Mouse (Mus musculus) gastrocnemius, postnatal 25 days (tissue): ENCODE data around the gene Met. TPM values are rescaled to one million over a fixed set of nuclear protein-coding genes. Genes with fewer than 3 reads are reported as not detected.

Experiments
- DNase-seq: peaks from one replicate; pipeline ENCODE4 v3.0.0; 2022
- total RNA-seq, 2 experiments: library from RNA; stranded (reverse); gene quantifications; 1 replicate in 1 of 2; 2 replicates in 1 of 2; pipeline ENCODE4 v1.2.3; 2021

Gene Met
- total RNA-seq, 2 experiments from 2014 or later = 7.1 to 15.6 TPM

DNA sequence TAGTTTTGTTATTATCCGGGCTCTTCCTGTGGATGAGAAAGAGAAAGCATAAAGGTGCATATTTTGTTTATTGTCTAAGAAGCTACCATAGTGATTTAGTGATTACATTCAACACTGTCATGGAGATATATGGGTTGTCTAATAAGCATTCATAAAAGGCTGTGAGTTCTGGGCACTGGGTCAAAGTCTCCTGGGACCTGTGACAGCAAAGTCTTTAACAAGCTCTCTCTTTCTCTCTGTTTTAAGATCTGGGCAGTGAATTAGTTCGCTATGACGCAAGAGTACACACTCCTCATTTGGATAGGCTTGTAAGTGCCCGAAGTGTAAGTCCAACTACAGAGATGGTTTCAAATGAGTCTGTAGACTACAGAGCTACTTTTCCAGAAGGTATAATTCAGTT, 85.2 kb downstream of the Met start:
- DNase-seq = no peak

DNA sequence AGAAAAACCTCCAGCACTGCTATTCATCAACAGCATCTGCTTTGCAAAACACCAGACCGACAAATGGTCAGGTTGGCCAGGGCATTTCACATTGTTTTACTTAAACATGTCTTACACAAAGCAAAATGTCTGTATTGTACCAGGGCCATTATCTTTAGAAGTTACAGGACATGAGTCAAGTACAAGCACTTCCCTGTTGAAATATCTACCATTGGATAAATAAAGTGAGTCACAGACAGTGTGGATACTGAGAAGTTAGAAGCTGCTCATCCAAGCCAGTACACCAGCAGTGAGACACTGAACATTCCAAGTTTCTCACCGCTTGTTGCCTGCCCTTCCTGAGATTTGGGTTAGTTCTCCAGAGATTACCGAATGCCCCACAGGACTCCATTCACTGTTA, 86.0 kb downstream of the Met start:
- no peak for DNase-seq

DNA sequence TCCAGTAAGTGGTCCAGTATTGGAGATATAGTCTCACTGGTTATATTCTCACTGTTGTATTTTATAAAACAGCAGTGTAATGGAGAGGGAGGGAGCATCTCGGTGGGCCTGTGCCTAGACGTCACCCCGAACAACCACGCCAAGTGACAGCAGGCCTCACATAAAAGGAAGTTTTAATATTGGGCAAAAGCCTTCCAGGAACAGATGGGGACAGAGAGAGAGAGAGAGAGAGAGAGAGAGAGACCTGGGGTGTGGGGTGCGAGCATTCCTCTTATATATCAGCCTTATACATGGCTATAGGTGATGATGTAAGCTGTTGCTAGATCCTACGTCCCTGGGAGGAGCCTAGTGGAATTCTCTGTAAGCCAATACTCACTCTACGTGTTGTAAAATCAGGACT, 90.7 kb downstream of the Met start:
- DNase-seq = no peak

DNA sequence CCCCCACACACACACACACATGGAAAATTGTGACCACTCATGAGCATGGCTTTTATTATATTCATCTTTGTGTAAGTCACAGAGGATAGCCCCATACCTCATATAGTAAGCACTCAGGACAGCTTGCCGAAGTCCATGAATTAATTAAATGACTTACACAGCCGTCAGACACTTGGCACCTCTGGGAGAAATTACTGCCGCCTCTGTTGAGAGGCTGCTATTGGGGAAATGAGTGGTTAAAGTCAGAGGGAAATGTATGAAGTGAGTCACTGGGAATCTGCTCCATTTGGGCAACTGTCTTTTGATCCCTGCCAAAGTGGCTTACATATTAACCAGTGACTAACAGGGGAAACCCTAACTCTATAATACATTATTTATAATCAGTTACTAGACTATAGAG, 91.2 kb downstream of the Met start:
- no peak for DNase-seq

DNA sequence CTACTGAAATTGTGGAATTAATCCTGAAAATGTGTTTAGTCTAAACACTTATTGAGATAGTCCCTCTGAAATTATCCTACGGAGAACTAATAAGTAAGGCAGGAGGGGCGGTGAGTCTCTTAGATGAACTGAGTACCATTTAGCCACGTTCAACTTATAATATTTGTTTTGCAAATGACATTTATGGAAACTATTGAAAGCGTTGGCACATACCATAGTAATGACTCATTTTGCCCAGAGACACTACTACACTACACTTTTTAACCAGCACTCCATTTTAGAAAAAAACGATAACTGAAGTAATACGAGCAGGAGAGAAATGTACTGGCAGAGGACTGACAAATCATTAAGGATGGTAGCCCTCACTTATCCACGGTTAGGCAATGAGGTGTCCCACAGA, 92.1 kb downstream of the Met start:
- no peak for DNase-seq

DNA sequence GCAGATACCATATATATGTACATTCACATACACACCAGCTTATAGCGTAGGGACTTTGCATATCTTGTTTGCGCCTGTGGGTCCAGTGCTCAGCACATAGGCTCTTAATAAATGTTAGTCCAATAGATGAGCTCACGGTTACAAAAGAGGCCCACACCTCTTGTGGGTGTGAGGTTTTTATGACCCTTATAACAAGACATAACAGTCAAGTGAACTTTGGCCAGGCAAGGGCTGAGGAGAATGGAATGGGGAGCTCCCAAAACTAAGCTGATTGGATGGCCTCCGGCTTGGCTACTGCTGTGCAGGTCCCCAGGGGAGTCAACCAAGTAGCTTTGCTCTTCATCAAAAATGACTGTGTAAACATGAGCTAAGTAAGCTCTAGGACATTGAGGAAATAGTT, 96.1 kb downstream of the Met start:
- peak; percentile 48 for DNase-seq

DNA sequence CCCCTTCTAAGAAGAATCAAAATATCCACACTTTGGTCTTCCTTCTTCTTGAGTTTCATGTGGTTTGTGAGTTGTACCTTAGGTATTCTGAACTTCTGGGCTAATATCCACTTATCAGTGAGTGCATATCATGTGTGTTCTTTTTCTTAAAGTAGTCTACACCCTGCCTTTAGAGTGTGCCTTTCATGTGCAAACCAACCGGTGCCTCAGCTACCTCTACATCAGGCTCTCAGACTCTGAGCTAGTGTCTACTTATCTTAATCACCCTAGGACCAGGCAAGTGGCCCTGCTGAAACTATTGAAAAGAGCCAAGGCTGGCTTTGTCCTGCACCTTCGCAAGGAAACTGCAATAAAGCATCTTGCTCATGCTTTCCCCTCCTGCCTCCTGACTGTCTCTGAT, 97.7 kb downstream of the Met start:
- DNase-seq = no peak

DNA sequence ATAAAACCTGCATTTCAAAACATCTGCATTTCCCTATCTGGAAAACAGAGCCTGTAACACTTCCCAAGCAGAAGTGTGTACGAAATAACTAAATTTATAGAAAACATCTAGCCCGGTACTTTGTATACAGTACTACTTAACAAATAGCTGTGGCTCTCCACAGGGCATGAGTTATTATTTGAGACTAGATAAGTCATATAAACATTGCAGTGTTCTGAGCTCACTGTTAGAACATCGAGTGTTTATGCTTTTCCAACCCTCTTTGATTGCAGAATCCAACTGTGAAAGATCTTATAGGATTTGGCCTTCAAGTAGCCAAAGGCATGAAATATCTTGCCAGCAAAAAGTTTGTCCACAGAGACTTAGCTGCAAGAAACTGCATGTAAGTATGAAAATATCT, 98.3 kb downstream of the Met start:
- no peak for DNase-seq

DNA sequence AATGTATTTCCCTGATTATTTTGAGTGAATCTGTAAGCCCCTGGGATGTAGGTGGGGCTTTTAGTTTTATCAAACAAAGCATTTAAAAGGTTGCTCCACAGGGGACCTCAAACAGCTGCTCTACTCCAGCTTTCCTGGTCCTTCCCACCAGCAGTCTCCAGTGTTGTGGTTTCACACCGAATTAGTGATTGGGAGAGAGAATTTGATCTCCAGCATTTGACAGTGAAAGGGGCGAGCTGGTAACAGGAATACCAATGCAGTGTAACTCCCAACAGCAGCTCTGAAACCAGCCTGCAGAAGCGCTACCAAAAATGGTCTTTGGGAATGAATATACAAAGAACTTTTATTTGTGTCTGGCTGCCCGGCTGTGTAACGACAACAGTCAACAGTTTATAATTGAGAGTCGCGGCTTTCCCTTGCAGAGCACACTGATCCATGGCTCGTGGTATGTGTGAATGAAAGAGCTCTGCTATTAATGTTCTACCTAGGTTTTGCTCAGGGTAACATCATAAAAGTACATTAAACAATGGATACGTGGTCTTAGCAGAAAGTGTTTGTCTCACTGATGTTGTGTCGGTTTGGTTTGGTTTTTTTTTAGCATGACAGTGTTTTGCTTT, 99.0 kb downstream of the Met start:
- no peak for DNase-seq

DNA sequence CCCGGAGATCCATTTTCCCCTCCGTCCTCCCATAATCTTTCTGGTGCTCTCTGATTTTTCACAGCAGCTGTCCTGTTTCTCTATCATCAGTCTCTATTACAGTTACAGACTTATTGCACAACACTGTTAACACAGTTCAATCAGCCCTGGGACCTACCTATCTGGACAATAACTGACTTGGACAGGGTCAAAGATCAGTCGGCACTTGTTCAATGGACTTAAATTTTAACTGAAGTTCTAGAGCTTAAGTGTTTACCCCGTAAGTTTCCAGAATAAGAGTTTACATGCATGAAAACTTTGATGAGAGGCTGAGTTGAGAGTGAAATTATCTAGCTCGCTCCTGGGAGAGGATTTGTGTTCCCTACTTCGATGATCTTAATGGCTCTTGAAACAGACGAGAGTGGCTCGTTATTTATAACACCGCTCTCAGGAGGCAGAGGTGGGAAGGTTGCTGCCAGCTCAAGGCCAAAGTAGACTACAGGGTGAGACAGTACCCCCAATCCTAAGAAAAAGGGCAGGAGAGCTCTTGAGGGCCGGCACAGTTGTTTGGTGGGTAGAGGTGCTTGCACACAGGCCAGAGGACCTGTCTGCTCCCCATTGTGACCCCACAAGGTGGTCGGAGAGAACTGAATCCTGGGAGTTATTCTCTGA, 105.2 kb downstream of the Met start:
- no peak for DNase-seq

DNA sequence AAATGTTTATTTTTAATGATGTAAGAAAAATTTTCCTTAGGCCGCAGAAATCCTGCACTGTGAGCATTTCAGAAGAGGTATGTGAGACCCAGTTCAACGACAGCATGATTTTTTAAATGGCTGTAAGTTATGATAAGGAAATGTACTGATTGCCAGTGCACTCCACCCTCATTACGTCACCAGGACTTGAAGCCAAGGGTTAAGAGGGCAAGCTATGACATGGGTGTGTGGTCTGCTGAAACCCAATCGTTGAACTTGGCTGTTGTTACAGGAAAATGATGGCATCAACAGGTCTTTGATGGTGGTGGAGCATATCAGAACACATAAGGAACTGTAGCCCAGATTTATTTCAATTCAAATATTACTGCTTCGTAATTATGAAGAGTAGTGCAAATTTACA, 109.6 kb downstream of the Met start:
- no peak for DNase-seq

DNA sequence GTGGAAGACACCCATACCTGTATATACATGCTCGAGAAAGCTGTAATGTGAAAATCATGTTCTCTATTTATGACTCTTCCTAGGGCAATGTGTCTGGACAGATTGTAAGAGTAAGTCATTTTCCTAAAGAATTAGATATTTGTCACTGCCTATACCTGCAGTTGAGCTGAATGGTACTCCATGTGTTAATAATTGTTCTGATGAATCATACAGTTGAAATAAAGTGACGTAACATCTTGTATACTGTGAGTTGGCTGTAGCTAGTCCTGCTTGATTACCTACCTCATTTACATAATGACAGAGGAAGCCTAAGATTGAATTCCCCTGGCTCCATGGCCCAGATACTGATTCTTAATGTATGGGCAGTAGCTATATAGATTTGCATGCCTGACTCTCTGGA, 110.1 kb downstream of the Met start:
- DNase-seq = no peak

DNA sequence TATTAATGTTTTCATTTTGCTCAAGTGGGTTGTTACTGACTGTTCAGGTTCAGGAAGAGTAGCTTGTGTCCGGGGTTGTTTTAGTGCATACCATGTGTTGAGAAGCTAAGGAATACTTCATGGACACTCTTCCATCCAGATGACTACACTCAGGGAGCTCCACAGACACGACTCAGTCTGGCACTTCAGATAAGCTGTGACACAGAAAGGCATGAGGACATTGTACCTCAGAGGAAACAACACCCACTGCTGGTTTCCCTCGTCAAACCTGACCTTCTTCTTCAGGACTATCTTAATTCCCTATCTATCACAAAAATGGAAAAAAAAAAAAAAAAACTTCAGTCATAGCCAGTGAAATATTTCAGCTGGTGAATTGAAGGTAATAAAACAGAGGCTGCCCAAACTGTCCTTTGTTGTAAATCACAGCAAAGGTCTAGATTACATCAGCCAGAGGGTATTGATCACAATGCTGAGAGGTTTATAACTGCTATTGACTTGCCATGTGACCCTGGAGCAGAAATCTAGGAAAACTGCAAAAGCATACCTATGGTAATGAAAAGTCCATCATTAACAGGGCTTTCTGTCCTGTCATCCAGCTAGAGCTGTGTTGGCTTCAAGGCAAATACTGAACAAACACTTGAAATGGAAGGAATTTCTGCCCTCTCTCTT, 114.6 kb downstream of the Met start:
- DNase-seq = no peak

DNA sequence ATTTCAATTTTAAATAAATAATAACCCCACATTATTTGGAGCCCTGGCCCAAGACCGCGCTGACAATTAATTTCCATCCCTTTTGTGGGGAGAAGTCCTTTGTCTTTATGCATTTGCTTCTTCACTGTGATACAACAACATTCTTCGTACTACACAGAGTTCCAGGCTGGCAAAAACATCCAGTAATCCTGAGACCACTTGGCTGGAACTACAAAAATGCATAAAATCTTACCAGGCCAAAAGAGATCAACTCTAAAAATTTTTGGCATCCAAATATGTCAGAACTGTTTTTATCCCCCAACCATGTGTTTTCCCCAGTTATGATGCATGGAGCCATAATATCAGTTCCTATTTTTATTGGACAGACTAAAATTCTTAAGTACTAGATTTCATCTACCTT, 116.7 kb downstream of the Met start:
- no peak for DNase-seq

DNA sequence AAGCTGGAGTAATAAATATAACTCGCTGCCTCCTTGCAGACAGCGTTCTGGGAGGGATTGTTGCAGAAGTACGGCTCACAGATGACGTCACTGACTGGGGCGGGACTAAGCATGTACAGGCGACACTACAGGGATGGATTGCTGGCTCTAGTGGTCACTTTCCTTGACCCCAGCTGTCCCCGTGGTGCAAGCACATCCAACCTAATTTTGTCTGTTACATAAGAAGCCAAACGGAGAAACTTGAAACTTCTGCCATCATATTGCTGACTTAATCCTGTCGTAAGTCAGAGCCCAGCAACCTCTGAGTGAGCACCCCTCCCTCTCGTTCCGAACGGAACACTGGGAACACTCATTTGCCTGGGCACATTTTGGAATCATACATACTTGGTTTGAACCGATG, 120.4 kb downstream of the Met start:
- DNase-seq = peak; percentile 89

DNA sequence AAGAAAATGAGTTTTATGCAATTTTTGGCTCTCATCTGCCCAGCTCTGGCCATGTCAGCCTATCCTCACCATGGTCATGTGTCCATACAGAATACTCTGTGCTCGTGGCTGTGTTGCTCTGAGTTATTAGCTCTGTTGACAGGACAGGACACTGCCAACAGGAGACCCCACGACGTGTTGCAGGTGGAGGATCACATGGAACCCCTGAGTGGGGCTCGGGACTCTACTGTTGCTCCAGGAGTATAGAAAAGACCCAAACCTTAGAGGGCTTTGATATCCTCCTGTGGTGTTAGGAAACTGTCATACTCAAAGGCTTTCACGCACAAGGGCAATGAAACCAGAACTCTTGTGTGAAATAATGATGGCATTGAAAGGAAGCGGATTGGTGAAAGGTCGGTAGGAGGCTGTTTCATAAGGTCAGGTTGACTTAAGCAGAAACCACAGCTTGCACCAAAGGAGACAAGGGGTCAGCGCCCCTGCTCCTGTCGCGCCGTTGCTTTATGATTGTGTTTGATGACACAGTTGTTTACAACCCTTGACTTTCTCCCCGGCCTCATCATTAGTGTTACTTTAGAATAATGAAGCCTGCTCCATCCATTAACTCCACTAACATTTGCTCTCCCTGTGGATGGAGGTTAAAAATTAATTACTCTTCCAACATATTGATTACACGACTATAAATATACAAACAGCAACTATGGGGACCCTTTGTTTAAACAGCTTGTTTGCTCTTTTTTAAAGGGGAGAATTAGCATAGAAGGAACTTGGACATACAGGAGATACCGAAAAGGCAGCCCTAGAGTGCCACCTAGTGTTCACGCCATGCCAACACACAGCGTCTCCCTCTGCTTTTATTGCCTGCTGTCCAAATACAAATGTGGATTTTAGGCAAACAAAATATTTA, 125.7 kb downstream of the Met start:
- DNase-seq = peak; percentile 31

DNA sequence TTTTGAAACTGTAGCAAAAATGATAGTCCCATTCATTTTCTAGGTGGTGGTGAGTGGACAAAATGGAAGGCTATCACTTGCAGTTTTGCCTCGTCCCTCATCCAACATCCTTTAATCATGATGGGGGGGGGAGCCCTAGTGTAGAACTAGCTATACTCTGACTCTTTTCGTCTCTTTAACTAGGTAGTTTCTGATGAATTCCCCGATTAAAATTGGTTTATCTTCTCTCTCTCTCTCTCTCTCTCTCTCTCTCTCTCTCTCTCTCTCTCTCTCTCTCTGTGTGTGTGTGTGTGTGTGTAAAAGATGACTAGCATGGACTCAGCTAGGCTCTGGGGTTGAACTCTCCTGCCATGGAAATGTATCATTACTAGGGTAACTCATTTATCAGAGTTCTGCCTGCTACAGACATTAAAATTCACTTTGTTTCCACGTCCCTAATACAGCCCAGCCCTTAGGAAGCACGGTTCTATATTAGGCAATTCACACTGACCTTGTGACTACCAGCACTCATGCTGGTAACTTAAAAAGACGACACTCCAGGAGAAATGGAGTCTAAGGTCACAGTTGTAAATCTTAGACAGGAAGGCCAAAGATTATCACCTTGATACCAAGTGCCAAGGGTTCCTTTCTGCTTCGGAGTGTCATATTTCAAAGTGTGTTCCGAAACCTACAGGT, 126.5 kb downstream of the Met start:
- DNase-seq = no peak

DNA sequence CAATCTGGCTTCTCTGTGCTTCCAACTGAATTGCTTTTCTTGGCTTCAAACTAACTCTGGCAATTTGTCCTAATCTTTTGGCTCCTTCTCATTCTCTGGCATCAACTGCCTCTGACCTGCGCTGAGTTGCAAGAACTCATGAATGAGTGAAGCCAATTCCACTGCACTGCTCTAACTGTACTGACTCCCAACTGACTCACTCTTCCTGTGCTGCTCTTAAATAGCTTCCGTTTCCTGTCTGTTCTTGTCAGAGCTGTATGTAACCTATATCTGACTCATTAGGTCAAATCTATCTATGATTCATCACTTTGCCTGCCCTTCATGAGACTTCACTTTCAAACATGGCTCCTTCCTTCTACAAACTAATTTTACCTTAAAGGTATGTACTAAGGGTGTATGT, 130.4 kb downstream of the Met start:
- DNase-seq = no peak

DNA sequence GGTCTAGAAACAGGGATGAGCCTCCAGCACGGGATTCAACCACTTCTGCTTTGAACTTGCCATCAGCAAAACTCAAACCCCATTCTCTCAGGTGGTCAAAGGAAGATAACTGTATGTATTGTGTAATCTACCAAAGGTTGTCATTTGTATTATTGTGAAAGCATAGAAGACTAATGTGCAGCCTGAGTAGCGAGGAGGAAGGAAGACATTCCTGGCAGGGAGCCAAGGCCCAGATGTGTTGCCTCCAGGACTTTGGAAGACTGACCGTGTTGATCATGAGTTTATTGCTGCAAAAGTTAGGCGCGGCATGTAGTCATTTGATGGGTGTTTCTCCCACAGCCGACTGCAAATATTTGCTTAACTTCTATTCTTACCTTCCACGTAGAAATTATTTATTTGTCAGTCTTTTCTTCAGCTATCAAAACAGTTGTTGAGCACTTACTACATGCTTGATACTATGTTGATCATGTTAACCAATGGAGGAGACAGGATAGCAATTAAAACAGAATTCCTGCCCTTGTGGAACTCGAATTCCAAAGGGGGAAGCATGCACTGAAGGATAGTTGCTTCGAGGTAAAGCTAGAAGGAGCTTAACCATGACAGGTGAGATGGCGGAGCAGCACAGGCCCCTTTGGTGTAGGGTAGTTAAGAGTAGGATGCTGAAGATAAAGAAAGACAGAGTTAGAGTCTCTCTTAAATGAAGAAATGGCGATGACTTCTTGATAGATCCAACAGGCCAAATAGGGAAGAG, 132.3 kb downstream of the Met start:
- DNase-seq = no peak

DNA sequence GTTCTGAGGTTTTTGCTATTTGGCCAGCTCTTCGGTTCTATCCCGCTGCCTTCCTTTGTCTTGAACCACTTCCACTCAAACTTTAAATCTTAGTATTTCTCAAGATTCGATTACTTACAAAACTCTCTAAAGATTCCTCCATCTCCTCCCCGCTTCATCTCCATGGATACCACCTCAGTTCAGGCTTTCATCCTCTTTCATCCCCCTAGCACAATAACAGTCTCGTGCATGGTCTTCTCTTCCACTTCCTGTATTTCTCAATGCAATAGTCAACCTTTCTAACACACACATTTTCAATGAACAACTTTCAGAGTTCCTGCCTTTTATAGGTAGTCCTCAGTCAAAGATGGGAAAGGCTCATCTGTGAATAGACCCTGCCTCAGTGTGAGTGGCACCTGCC, 135.8 kb downstream of the Met start:
- DNase-seq = no peak

DNA sequence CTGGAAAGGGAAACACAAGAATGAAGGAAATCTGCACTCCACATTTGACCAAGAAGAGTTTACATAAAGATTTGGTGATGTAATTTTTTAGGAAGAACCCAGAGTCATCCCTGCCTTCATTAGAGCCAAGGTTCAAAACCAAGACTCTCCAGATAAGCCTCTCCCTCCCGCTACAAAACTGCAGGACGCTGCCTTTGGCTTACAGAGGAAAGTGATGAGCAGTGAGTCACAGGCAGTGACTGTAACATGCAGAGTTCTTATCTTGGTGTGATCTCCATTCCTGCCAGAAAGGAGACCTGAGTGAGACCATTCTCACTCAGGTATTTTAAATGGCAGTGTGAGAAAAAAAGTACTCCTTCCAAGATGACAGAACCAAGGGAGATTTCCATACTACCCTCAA, 137.9 kb downstream of the Met start:
- no peak for DNase-seq

DNA sequence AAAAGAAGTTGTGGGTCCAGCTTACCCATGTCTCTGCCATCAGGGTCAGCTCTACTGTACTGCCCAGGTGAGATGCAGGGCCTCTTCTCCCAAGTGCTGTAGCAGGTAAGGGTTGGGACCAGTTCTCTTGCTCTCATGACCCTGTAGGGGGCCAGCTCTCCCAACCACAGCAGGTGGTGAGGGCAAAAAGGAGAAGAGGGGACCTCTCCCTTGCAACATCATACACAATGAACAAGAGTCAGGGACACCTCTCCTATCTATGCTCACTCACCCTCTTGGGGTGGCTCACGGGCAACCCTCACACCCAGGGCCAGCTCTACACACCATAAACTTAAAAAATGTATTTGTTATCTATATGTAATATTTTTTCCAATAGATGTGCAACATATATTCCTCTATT, 143.3 kb downstream of the Met start:
- DNase-seq = no peak
